Mouse (Mus musculus): ENCODE measurements around the gene Tnrc18. TPM values are rescaled to one million over a fixed set of nuclear protein-coding genes. Genes with fewer than 3 reads are reported as not detected.

The Tnrc18 gene
- polyA plus RNA-seq, 1 experiment from 2014 or later, result 18.2 TPM

GRCm38 (mm10) chr5:142774771-142775170, 42.7 kb downstream of the Tnrc18 start:
- Histone ChIP-seq H3K9me3 (ENCODE audit: control insufficient read depth, low read length) (no peaks in the 10 kb centered on the region), H3K4me1 (replicated peaks; ENCODE audit: control insufficient read depth, insufficient read depth, low read length) (peaks cover 6% of the 10 kb centered on the region; the same call in 1 of the 2 replicates), H3K27me3 (ENCODE audit: control insufficient read depth, insufficient read depth, low read depth, low read length) (no peaks in the 10 kb centered on the region), H3K4me2 (ENCODE audit: low read depth, low read length) (no peak overlapping the region), H3K27ac (ENCODE audit: low read length) (no peak overlapping the region), H3K9ac (ENCODE audit: low read length) (no peak overlapping the region), H3K4me3 (ENCODE audit: low read length) (no peak overlapping the region), H3K36me3 (ENCODE audit: control insufficient read depth, insufficient read depth, low read length) (peaks cover 47% of the 10 kb centered on the region)
- 93% methylated on average over 5 of the region's 5 CpGs for WGBS
- no peak for ATAC-seq (ENCODE audit: low read depth)

- ATAC-seq (ENCODE audit: low read depth), result no peak
- H3K9ac ChIP-seq (ENCODE audit: low read length), result no peak overlapping the region
- no peak overlapping the region for H3K4me2 ChIP-seq (ENCODE audit: low read depth, low read length)
- peaks cover 19% of the 10 kb centered on the region; the same call in 1 of the 2 replicates for H3K4me1 ChIP-seq (replicated peaks; ENCODE audit: control insufficient read depth, insufficient read depth, low read length)
- WGBS, result 79% methylated on average over 15 of the region's 15 CpGs
- H3K27ac ChIP-seq (ENCODE audit: low read length), result no peak overlapping the region
- H3K36me3 ChIP-seq (ENCODE audit: control insufficient read depth, insufficient read depth, low read length), result peaks cover 46% of the 10 kb centered on the region
- H3K9me3 ChIP-seq (ENCODE audit: control insufficient read depth, low read length), result no peaks in the 10 kb centered on the region
- no peak overlapping the region for H3K4me3 ChIP-seq (ENCODE audit: low read length)
- H3K27me3 ChIP-seq (ENCODE audit: control insufficient read depth, insufficient read depth, low read depth, low read length), result no peaks in the 10 kb centered on the region
Measured at GRCm38 (mm10) chr5:142771964-142772363, 45.5 kb downstream of the Tnrc18 start.

DNA sequence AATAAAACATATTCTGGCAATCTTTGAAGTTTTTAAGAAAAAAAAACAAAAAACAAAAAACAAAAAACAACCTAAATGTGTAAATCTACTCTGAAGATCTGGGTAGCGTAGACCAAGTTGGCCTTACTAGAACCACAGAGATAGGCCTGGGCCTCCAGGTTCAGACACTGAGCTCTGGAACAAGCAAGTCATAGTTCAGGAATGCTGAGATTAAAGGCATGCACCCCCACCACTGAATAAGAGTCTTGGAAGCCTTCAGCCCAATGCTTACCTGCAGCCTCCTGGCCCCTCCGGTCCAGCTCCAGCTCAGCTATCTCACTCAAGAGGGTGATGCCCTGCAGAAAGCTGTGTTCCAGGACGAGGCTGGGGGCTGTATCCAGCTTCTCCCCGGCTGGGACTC, 46.4 kb downstream of the Tnrc18 start:
- peaks cover 45% of the 10 kb centered on the region for H3K36me3 ChIP-seq (ENCODE audit: control insufficient read depth, insufficient read depth, low read length)
- H3K9ac ChIP-seq (ENCODE audit: low read length), result no peak overlapping the region
- peaks cover 19% of the 10 kb centered on the region; the same call in 1 of the 2 replicates for H3K4me1 ChIP-seq (replicated peaks; ENCODE audit: control insufficient read depth, insufficient read depth, low read length)
- no peaks in the 10 kb centered on the region for H3K9me3 ChIP-seq (ENCODE audit: control insufficient read depth, low read length)
- no peak for ATAC-seq (ENCODE audit: low read depth)
- H3K4me2 ChIP-seq (ENCODE audit: low read depth, low read length), result no peak overlapping the region
- no peak overlapping the region for H3K27ac ChIP-seq (ENCODE audit: low read length)
- H3K4me3 ChIP-seq (ENCODE audit: low read length), result no peak overlapping the region
- 69% methylated on average over 4 of the region's 4 CpGs for WGBS
- H3K27me3 ChIP-seq (ENCODE audit: control insufficient read depth, insufficient read depth, low read depth, low read length), result no peaks in the 10 kb centered on the region

DNA sequence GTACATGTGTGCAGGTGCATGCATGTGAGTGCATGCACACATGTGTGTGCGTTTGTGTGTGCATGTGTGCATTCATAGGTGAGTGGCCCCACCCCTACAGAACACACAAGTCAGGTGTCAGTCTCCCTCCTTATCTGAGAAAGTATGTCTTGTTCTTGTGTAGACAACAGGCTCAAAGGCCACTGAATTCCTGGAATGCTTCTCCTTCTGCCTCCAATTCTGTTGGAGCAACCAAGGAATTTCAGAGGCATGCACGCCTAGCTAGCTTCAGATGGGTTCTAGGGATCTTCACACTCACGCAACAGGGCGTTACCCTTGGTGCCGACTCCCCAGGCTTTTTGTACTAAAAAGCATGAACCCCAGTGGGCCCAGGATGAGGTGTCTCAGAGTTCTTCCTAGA, 47.8 kb downstream of the Tnrc18 start:
- Histone ChIP-seq H3K4me2 (ENCODE audit: low read depth, low read length) (no peak overlapping the region), H3K4me3 (ENCODE audit: low read length) (no peak overlapping the region), H3K27me3 (ENCODE audit: control insufficient read depth, insufficient read depth, low read depth, low read length) (no peaks in the 10 kb centered on the region), H3K9me3 (ENCODE audit: control insufficient read depth, low read length) (no peaks in the 10 kb centered on the region), H3K36me3 (ENCODE audit: control insufficient read depth, insufficient read depth, low read length) (peaks cover 42% of the 10 kb centered on the region), H3K4me1 (replicated peaks; ENCODE audit: control insufficient read depth, insufficient read depth, low read length) (peaks cover 19% of the 10 kb centered on the region; the same call in 1 of the 2 replicates), H3K27ac (ENCODE audit: low read length) (peak overlapping the region; percentile 33; the same call in 1 of the 2 replicates), H3K9ac (ENCODE audit: low read length) (no peak overlapping the region)
- WGBS, result 45% methylated on average over 5 of the region's 5 CpGs
- ATAC-seq (ENCODE audit: low read depth), result no peak

DNA sequence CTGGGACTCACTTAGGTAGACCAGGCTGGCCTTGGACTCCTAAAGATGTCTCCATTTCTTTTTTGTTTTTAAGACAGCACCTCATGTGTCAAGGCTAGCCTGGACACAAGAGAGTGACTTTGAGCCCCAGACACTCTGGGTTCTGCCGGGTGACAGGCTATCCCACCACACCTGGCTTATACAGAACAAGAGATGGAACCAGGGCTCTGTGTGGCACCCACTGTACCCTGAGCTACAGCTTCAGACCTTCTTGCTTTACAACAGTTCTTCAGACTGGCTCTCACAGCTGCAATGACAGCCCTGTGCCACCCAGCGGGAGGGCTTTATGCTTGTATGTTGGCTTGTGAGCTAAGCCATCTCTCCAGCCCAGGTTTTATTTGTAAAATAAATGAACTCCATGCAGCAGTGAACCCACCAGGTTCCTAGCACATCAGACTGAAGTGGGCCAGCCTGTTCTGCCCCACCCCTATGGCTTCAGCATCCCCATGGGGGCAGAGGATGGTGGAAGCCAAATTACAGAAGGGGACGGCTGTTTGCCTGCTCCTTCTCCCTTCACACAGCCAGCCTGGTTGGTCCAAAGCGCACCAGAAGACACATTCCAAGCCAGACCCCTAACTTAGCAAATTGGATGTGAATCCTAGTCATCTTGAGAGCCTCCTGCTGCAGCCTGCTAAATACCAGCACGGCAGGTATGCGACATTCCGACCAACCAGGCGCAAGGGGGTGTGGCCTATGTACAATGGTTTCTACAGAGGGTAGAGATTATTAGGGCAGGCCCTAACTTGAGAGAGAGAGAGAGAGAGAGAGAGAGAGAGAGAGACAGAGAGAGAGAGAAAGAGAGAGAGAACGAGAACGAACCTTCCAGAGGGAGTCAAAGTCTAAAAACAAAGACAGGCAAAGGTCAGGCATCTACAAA, 48.9 kb downstream of the Tnrc18 start:
- no peak overlapping the region for H3K9ac ChIP-seq (ENCODE audit: low read length)
- no peak for ATAC-seq (ENCODE audit: low read depth)
- no peak overlapping the region for H3K4me2 ChIP-seq (ENCODE audit: low read depth, low read length)
- peaks cover 19% of the 10 kb centered on the region; the same call in 1 of the 2 replicates for H3K4me1 ChIP-seq (replicated peaks; ENCODE audit: control insufficient read depth, insufficient read depth, low read length)
- no peaks in the 10 kb centered on the region for H3K9me3 ChIP-seq (ENCODE audit: control insufficient read depth, low read length)
- WGBS, result 46% methylated on average over 10 of the region's 10 CpGs
- no peak overlapping the region; the same call in 1 of the 2 replicates for H3K27ac ChIP-seq (ENCODE audit: low read length)
- H3K27me3 ChIP-seq (ENCODE audit: control insufficient read depth, insufficient read depth, low read depth, low read length), result no peaks in the 10 kb centered on the region
- peaks cover 42% of the 10 kb centered on the region for H3K36me3 ChIP-seq (ENCODE audit: control insufficient read depth, insufficient read depth, low read length)
- H3K4me3 ChIP-seq (ENCODE audit: low read length), result no peak overlapping the region

GRCm38 (mm10) chr5:142767937-142768336, 49.5 kb downstream of the Tnrc18 start:
- H3K36me3 ChIP-seq (ENCODE audit: control insufficient read depth, insufficient read depth, low read length), result peaks cover 42% of the 10 kb centered on the region
- 19% methylated on average over 7 of the region's 7 CpGs for WGBS
- H3K4me2 ChIP-seq (ENCODE audit: low read depth, low read length), result no peak overlapping the region
- H3K9me3 ChIP-seq (ENCODE audit: control insufficient read depth, low read length), result no peaks in the 10 kb centered on the region
- peak; percentile 51 for ATAC-seq (ENCODE audit: low read depth)
- no peak overlapping the region for H3K27ac ChIP-seq (ENCODE audit: low read length)
- H3K27me3 ChIP-seq (ENCODE audit: control insufficient read depth, insufficient read depth, low read depth, low read length), result no peaks in the 10 kb centered on the region
- peaks cover 19% of the 10 kb centered on the region; the same call in 1 of the 2 replicates for H3K4me1 ChIP-seq (replicated peaks; ENCODE audit: control insufficient read depth, insufficient read depth, low read length)
- no peak overlapping the region for H3K4me3 ChIP-seq (ENCODE audit: low read length)
- H3K9ac ChIP-seq (ENCODE audit: low read length), result no peak overlapping the region

DNA sequence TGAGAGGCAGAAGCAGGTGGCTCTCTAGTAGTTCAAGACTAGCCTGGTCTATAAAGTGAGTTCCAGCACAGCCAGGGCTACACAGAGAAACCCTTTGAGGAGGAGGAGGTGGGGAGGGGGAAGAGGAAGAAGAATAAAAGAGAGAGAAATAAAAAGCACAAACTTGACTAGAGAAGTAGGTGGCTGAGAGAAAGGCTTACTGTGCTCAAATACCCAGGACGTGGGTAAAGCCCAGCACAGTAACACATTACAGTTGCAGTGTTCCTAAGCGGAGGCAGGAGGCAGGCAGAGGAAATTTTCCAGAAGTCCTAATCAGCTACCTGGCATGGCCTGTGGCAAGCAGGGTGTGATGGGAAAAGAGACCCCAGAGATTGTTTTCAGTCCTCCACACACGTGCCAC, 50.8 kb downstream of the Tnrc18 start:
- WGBS, result 82% methylated on average over 3 of the region's 3 CpGs
- Histone ChIP-seq H3K9me3 (ENCODE audit: control insufficient read depth, low read length) (no peaks in the 10 kb centered on the region), H3K4me2 (ENCODE audit: low read depth, low read length) (no peak overlapping the region), H3K36me3 (ENCODE audit: control insufficient read depth, insufficient read depth, low read length) (peaks cover 47% of the 10 kb centered on the region), H3K4me1 (replicated peaks; ENCODE audit: control insufficient read depth, insufficient read depth, low read length) (peaks cover 19% of the 10 kb centered on the region; the same call in 1 of the 2 replicates), H3K27me3 (ENCODE audit: control insufficient read depth, insufficient read depth, low read depth, low read length) (no peaks in the 10 kb centered on the region), H3K4me3 (ENCODE audit: low read length) (no peak overlapping the region), H3K27ac (ENCODE audit: low read length) (no peak overlapping the region), H3K9ac (ENCODE audit: low read length) (no peak overlapping the region)
- ATAC-seq (ENCODE audit: low read depth), result no peak

DNA sequence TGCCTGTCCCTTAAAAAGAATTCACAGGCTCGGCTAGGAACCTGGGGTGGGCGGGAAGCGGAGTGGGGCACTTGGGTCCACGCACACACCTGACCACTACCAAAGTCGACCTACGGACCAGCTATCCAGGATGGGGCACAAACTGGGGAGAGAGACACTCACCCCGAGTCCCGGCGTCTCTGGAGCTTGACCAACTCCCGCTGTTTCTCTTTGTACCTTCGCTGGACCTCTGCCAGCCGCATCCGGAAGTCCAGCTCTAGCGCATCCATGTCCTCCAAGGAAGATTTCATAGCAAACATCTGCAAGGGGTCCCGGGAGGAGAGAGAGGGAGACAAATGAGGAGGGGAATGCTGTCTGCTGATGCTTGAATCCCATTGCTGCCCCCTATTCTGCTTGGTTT, 52.6 kb downstream of the Tnrc18 start:
- Histone ChIP-seq H3K27ac (ENCODE audit: low read length) (no peak overlapping the region), H3K36me3 (ENCODE audit: control insufficient read depth, insufficient read depth, low read length) (peaks cover 46% of the 10 kb centered on the region), H3K9me3 (ENCODE audit: control insufficient read depth, low read length) (no peaks in the 10 kb centered on the region), H3K27me3 (ENCODE audit: control insufficient read depth, insufficient read depth, low read depth, low read length) (no peaks in the 10 kb centered on the region), H3K4me3 (ENCODE audit: low read length) (no peak overlapping the region), H3K9ac (ENCODE audit: low read length) (no peak overlapping the region), H3K4me1 (replicated peaks; ENCODE audit: control insufficient read depth, insufficient read depth, low read length) (peaks cover 14% of the 10 kb centered on the region; the same call in 1 of the 2 replicates), H3K4me2 (ENCODE audit: low read depth, low read length) (no peak overlapping the region)
- WGBS, result 75% methylated on average over 14 of the region's 15 CpGs
- ATAC-seq (ENCODE audit: low read depth), result no peak

GRCm38 (mm10) chr5:142764306-142764705, 53.2 kb downstream of the Tnrc18 start:
- Histone ChIP-seq H3K9me3 (ENCODE audit: control insufficient read depth, low read length) (no peaks in the 10 kb centered on the region), H3K36me3 (ENCODE audit: control insufficient read depth, insufficient read depth, low read length) (peaks cover 51% of the 10 kb centered on the region), H3K9ac (ENCODE audit: low read length) (no peak overlapping the region), H3K4me3 (ENCODE audit: low read length) (no peak overlapping the region), H3K4me2 (ENCODE audit: low read depth, low read length) (no peak overlapping the region), H3K27ac (ENCODE audit: low read length) (no peak overlapping the region), H3K4me1 (replicated peaks; ENCODE audit: control insufficient read depth, insufficient read depth, low read length) (peaks cover 8% of the 10 kb centered on the region; the same call in 1 of the 2 replicates), H3K27me3 (ENCODE audit: control insufficient read depth, insufficient read depth, low read depth, low read length) (no peaks in the 10 kb centered on the region)
- ATAC-seq (ENCODE audit: low read depth), result peak; percentile 5; the same call in 1 of the 2 replicates
- 54% methylated on average over 11 of the region's 11 CpGs for WGBS

All from lung, embryonic 16.5 days (tissue).